Mouse (Mus musculus): ENCODE measurements around the gene Wnk2.

The Wnk2 gene

DNA sequence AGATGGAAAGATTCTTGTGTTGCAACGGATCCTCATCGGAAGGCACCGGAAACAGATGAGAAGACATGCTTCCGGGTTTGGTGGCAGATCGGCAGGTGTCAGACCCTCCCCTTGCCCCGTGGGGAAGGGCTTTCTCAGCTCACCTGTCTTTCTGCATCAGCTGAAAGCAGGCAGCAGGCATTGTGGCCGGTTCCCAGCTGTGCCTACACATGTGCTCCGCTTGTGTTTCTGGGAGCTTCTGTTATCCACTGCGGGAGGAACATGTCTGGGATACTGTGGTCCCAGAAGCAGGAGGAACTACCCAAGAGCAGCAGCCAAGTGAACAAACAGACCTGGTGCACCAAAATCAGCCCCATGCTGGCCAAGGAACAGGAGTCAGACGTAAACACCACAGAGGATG lies 27.7 kb upstream of the Wnk2 start:
- DNase-seq, result no peak

GRCm38 (mm10) chr13:49172971-49173596 lies 25.3 kb upstream of the Wnk2 start:
- peak; percentile 90 for DNase-seq

- DNase-seq, result peak; percentile 78
Observed at GRCm38 (mm10) chr13:49172335-49172734, 24.5 kb upstream of the Wnk2 start.

DNA sequence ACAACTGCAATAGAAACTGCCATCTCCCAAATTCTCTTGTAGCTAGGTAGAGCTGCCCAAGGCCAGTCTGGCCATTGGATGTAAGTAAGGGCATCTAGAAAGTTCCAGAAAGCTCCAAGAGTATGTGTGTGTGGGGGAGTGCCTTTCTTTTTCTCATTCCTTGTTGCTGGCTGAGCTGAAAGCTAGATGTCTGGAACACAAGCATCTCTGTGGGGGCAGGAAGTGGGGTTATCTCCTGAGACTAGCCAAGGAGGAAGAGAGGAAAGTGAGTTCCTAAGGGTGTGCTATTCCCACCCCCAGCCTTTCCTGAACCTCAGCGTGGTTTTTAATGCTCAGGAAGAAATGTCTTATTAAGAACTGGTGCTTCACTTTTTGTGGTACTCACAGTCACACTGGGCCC lies 23.9 kb upstream of the Wnk2 start:
- DNase-seq, result no peak

- no peak for DNase-seq
Observed at GRCm38 (mm10) chr13:49170623-49171022, 22.8 kb upstream of the Wnk2 start.

DNA sequence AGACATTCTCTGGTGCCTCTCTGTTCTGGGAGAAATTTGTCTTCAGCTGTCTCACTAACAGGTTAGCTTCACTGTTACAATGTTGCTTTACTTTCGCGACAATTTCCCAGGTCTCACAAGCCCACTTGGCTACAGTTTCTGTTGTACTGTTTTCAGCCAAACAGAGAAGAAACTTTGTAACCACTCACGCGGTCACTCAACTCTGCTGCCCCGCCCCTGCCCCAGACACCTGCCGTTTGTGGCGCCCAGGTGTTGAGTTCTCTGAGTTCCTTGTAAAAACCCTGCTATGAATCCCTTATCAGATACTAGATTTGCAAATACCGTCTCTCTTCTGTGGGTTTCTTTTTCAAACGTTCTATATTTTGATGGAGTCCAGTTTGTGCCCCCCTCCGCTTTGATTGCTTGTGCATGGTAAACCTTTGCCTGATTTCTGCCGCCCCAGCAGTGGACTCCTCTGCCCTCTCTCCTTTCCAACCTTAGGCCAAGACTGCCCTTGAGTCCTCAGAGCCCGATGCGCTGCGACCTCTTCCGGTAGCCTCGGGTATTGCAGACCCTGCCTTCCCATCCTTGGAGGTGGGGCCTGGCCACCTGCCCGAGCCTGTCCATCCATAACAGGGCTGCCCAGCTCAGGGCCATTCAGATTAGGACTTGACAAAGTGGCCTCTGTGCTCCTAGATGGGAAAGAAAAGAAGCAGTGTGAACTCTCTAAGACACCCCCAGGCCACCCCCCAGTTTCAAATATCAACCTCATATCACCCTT lies 21.8 kb upstream of the Wnk2 start:
- DNase-seq, result peak; percentile 94

DNA sequence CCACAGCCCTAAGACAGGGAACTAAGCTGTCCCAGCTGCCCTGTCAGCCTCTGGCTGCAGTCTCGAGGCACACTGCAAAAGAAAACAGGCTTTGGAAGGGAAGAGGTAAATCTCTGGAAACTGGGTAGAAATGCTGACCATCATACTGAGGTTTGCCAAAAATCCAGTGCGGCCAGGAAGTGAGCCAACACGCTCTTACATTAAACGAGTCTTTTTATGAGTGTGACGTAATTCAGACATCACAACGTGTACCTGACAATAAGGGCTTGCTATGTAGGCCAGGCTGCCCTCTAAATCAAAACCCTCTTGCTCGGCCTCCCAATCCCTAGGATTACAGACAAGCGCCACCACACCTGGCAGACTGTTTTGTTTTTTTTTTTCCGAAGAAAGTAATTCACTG lies 19.3 kb upstream of the Wnk2 start:
- DNase-seq, result no peak

DNA sequence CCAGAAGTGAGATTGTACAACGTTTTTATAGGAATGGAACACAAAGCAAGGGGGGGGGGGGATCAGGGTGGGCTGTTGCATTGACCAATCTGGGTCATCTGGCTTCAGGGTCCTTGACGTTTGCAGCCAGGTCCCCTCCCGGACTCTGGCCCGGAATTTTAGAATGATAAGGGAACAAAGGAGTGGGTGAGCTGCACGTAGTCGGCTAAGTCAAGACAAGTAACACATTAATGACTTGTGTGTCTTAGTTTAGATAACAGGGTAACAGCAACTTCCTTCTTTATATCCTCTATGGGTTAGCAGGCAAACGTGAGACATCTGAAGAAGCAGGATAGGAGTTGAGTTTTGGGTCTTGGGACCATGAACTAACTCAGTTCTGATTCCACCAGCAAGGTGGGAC lies 15.8 kb upstream of the Wnk2 start:
- no peak for DNase-seq

DNA sequence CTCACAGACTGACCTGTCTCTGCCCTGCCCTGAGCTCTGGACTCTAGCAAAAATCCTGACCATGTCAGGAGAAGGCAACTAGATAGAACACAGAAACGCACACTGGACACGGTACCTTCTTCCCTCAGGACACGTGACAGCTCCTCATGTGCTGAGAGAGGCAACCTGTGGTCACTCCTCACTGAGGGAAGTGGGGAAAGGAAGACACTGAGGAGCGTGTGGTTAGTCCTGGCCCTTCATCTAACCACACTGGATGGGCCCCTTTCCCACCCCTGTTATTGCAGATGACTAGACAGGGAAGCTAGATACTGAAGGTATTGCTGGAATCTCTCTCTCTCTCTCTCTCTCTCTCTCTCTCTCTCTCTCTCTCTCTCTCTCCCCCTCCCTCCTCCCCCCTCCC lies 14.9 kb upstream of the Wnk2 start:
- DNase-seq, result no peak

GRCm38 (mm10) chr13:49161236-49161635 lies 13.4 kb upstream of the Wnk2 start:
- no peak for DNase-seq

- DNase-seq, result no peak
Observed at GRCm38 (mm10) chr13:49158040-49158713, 10.4 kb upstream of the Wnk2 start.

GRCm38 (mm10) chr13:49156645-49157044 lies 8.8 kb upstream of the Wnk2 start:
- no peak for DNase-seq

- DNase-seq, result no peak
Observed at GRCm38 (mm10) chr13:49154621-49155020, 6.8 kb upstream of the Wnk2 start.

- no peak for DNase-seq
Observed at GRCm38 (mm10) chr13:49154028-49154427, 6.2 kb upstream of the Wnk2 start.

GRCm38 (mm10) chr13:49148687-49149086 lies 873 bp upstream of the Wnk2 start:
- DNase-seq, result no peak

GRCm38 (mm10) chr13:49147007-49147857 lies 582 bp downstream of the Wnk2 start:
- no peak for DNase-seq

DNA sequence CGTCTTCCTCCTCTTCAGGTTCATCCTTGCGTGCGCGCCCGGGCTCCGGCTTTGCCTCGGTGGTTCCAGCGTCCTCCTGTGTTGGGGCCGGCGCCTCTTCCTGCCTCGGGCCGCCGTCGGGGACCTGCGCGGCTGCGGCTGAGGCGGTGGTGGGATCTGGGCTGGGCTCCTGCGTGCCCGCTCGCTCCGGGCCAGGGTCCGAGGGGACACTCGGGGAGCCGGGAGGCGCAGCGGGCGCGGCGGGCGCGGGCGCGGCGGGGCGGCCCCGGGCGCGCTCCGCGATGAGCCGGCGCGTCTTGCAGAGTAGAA lies 1.2 kb downstream of the Wnk2 start:
- DNase-seq, result no peak

GRCm38 (mm10) chr13:49146040-49146697 lies 1.6 kb downstream of the Wnk2 start:
- DNase-seq, result no peak

GRCm38 (mm10) chr13:49145396-49145795 lies 2.4 kb downstream of the Wnk2 start:
- DNase-seq, result peak; percentile 67

GRCm38 (mm10) chr13:49144451-49144850 lies 3.4 kb downstream of the Wnk2 start:
- DNase-seq, result peak; percentile 73

DNA sequence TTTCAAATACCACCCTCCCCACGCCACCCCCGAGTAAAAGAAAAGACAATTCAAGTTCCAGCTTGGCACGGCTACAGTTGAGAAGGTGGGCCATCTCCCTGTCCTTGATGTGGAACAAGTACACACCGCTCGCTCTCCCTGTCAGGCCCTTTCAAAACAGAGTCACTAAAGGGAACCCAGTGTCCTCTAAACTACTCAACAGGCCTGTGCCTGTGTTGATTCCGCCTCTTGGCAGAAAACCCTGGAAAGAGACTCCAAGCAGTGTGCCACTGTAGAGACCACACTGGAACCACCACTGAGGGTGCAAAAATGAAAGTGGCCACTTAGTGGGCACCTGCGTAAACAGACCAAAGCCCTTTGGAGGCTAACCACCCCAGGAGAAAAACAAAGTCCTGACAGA lies 4.5 kb downstream of the Wnk2 start:
- DNase-seq, result no peak

DNA sequence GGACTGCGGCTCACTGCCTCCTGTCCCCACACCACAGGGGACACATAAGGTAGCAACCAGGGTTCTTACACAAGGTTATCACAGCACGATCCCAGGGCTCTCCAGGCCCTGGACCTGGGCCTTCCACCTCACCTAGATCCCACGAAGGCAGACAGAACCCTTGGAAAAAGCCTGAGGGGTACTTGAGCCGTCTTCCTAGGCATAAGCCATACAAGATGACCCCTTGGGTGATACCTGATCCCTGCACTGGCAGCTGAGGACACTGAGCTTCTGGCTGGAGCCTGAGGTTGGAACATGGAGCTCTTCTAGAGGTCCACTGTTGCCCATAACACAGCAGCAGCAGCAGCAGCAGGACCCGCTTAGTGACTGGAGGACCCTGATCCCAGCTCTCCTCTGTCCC lies 5.4 kb downstream of the Wnk2 start:
- DNase-seq, result no peak

DNA sequence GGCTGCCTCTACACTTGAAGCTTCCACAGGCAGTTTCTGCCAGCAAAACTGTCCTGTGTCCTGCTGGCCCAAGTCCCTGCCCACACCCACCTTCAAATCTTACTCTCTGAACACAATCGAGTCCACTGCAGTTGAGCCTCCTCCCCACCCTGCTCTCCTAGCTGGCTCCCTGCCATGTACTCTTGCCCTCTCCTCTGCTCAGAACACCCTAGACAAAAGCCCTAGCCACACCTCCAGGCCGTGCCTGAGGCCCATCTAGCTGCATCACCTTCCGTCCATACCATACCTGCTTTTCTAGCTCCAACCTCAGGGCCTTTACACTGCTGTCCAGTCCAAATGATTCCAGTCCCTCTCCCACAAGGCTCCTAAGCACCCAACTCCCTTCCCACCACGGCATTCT lies 7.2 kb downstream of the Wnk2 start:
- DNase-seq, result no peak

Measured in cerebellum, adult 11 months (tissue).